Mouse (Mus musculus): ENCODE measurements around the gene Fcnb. TPM values are rescaled to one million over a fixed set of nuclear protein-coding genes. Genes with fewer than 3 reads are reported as not detected.

Gene Fcnb
- total RNA-seq, 2 experiments from 2014 or later, result not detected

DNA sequence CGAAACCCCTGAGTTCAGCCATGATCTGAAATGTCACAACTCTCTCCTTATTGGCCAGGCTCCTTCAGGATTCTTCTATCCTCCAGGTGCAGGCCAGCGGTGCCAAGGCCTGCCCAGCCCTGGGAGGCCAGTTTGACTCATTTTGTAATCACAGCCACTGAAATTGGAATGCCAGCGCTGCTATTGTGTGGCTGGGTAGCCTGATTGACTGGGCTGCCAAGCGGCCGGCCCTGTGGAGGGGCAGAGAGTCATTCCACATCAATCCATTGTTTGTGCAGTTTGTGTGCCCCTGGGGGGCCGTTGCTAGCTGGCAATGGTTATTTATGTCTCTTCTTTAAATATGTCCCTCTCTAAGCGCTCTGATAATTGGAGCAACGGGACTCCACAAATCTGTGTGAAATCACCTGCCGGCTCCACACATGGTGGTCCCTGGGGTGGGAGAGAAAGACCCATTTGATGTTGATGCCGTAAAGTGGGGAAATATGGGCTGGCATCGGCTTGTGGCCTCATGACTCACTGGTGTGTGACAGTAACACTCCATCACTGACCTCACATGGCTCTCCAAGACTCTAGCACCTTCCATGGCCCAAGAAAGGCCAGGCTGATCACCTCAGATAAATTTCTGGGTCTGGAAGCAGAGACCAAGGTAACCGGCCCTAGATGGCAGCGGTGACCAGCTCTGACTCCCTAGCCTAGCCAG lies 50.5 kb downstream of the Fcnb start:
- DNase-seq (ENCODE audit: low spot score in 2 of 2), result no peak

DNA sequence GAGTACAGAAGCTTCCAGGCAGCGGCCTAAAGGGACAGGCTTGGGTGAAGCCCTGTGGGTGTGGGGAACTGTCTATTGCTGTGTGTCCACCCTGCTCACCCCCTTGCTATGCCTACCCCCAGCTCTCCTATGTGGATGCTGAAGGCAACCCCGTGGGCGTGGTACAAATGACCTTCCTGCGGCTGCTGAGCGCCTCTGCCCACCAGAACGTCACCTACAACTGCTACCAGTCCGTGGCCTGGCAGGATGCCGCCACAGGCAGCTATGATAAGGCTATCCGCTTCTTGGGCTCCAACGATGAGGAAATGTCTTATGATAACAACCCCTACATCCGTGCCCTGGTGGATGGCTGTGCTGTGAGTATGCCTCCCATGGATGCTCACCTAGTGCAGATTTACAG lies 52.2 kb downstream of the Fcnb start:
- DNase-seq (ENCODE audit: low spot score in 2 of 2), result no peak

DNA sequence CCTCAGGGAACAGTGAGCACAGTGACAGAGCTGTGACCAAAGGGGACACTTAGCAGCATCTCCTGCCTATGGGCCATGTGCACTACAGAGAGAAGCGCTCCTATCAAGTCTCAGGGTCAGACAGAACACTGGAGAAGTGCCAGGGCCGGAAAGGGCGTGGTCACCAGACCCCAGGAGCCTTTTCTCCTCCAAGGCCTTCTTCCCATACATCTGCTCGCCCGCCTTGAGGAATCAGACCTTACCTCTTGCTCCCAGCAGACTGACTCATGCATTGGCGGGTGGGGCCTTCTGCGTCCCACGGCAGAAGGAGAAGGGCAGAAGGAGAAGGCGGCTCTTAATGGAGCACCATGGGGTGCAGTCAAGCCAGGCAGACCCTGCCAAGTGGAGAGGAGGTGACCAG lies 52.8 kb downstream of the Fcnb start:
- DNase-seq (ENCODE audit: low spot score in 2 of 2), result no peak

Other genes with a start within 250 kb of the Fcnb start
- 10 to 100 TPM in 1 of 2 experiments, 1 to 10 TPM in 1; 9.9 to 10.8 TPM for gene Col5a1, start 198.5 kb downstream of the Fcnb start, total RNA-seq (2021)
- 100 to 1,000 TPM; 906 to 941 TPM for gene Olfm1, start 108.1 kb upstream of the Fcnb start, total RNA-seq (2021)